Mouse (Mus musculus): Measurements from ENCODE around the gene Cmtm1. TPM values are rescaled to one million over a fixed set of nuclear protein-coding genes. Genes with fewer than 3 reads are reported as not detected.

Cmtm1 gene
- polyA plus RNA-seq, 1 experiment from 2014 or later, result not detected

GRCm38 (mm10) chr8:104344622-104345021 is 34.7 kb upstream of the Cmtm1 start:
- TF ChIP-seq CTCF (IDR thresholded peaks at IDR 0.05; ENCODE audit: low read depth), result no peak
- Histone ChIP-seq H3K4me2 (no peak overlapping the region), H3K4me1 (ENCODE audit: insufficient read depth) (no peaks in the 10 kb centered on the region), H3K27me3 (ENCODE audit: insufficient read depth, low read length) (no peaks in the 10 kb centered on the region), H3K36me3 (ENCODE audit: insufficient read depth) (peaks cover 45% of the 10 kb centered on the region), H3K9me3 (ENCODE audit: low read depth, low read length) (no peaks in the 10 kb centered on the region), H3K9ac (no peak overlapping the region), H3K27ac (ENCODE audit: low read depth) (no peak overlapping the region), H3K4me3 (ENCODE audit: low read depth, low read length) (no peak overlapping the region)
- 88% methylated on average over 5 of the region's 5 CpGs for WGBS
- ATAC-seq (ENCODE audit: insufficient read depth) (no peak), DNase-seq (no peak)

DNA sequence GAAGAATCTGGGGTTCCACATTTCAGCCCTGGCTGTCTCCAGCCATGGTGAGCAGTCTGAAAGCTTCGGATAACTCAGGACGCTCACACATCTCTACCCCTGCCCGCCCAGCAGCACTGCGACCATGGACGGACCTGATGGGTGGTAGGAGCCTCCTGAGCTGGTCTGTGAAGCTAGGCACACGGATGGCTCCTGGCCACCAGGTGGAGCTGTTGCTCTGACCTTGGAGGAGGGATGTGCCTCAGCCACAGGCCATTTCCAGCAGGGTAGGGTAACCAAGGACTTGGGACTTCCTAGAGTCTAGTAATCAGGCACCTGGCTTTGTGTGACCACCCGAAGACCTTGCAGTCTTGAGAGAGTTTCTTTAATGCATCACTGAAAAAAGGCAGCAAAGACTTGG is 34.0 kb upstream of the Cmtm1 start:
- DNase-seq (peak; percentile 94), ATAC-seq (ENCODE audit: insufficient read depth) (peak; percentile 7; the same call in 1 of the 2 replicates)
- Histone ChIP-seq H3K27me3 (ENCODE audit: insufficient read depth, low read length) (no peaks in the 10 kb centered on the region), H3K9ac (no peak overlapping the region), H3K4me1 (ENCODE audit: insufficient read depth) (no peaks in the 10 kb centered on the region), H3K4me2 (no peak overlapping the region), H3K27ac (ENCODE audit: low read depth) (no peak overlapping the region), H3K4me3 (ENCODE audit: low read depth, low read length) (no peak overlapping the region), H3K36me3 (ENCODE audit: insufficient read depth) (peaks cover 45% of the 10 kb centered on the region), H3K9me3 (ENCODE audit: low read depth, low read length) (no peaks in the 10 kb centered on the region)
- peak; percentile 96 for TF ChIP-seq CTCF (IDR thresholded peaks at IDR 0.05; ENCODE audit: low read depth)
- 13% methylated on average over 7 of the region's 7 CpGs for WGBS

DNA sequence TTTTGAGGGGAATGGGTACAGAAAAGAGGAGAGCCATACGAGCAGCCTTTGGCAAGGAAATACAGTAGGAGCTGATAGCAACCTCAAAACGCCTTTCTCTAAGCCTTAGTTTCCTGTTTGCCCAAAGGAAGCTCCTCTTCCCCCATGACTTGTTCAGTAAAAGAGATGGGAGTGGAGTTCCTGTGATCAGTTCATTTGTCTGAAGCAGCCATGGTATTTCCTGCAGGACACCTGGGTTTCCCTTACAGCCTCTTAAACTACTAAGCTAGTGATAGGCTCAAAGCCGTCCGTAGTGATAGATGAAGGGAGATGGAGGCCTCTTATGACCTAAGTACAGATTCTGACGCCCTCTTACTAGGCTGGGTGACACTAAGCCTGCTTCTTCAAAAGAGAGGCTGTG is 32.5 kb upstream of the Cmtm1 start:
- H3K4me2 ChIP-seq, result 0 out of 2 replicates have a peak overlapping the region, but pooled peaks have one; percentile 7
- TF ChIP-seq CTCF (IDR thresholded peaks at IDR 0.05; ENCODE audit: low read depth), result no peak
- H3K36me3 ChIP-seq (ENCODE audit: insufficient read depth), result peaks cover 40% of the 10 kb centered on the region
- no peaks in the 10 kb centered on the region for H3K27me3 ChIP-seq (ENCODE audit: insufficient read depth, low read length)
- WGBS, result 58% methylated on average over 5 of the region's 5 CpGs
- no peak overlapping the region for H3K4me3 ChIP-seq (ENCODE audit: low read depth, low read length)
- DNase-seq (no peak), ATAC-seq (ENCODE audit: insufficient read depth) (no peak)
- no peak overlapping the region for H3K27ac ChIP-seq (ENCODE audit: low read depth)
- no peaks in the 10 kb centered on the region for H3K4me1 ChIP-seq (ENCODE audit: insufficient read depth)
- H3K9me3 ChIP-seq (ENCODE audit: low read depth, low read length), result no peaks in the 10 kb centered on the region
- H3K9ac ChIP-seq, result no peak overlapping the region

- ATAC-seq (ENCODE audit: insufficient read depth) (no peak), DNase-seq (no peak)
- 38% methylated on average over 6 of the region's 6 CpGs for WGBS
- no peaks in the 10 kb centered on the region for H3K4me1 ChIP-seq (ENCODE audit: insufficient read depth)
- H3K9me3 ChIP-seq (ENCODE audit: low read depth, low read length), result no peaks in the 10 kb centered on the region
- no peaks in the 10 kb centered on the region for H3K27me3 ChIP-seq (ENCODE audit: insufficient read depth, low read length)
- H3K4me2 ChIP-seq, result peak overlapping the region; percentile 72
- H3K27ac ChIP-seq (ENCODE audit: low read depth), result peak overlapping the region; percentile 3; the same call in 1 of the 2 replicates
- peak overlapping the region; percentile 13; the same call in 1 of the 2 replicates for H3K9ac ChIP-seq
- TF ChIP-seq CTCF (IDR thresholded peaks at IDR 0.05; ENCODE audit: low read depth), result no peak
- peak overlapping the region; percentile 70 for H3K4me3 ChIP-seq (ENCODE audit: low read depth, low read length)
- peaks cover 33% of the 10 kb centered on the region for H3K36me3 ChIP-seq (ENCODE audit: insufficient read depth)
These were observed 31.7 kb upstream of the Cmtm1 start for GRCm38 (mm10) chr8:104341678-104342077.

- H3K9ac ChIP-seq, result peak overlapping the region; percentile 90
- H3K4me2 ChIP-seq, result peak overlapping the region; percentile 72
- ATAC-seq (ENCODE audit: insufficient read depth) (peak; percentile 64), DNase-seq (peak; percentile 88)
- H3K27me3 ChIP-seq (ENCODE audit: insufficient read depth, low read length), result no peaks in the 10 kb centered on the region
- H3K27ac ChIP-seq (ENCODE audit: low read depth), result peak overlapping the region; percentile 94
- peaks cover 28% of the 10 kb centered on the region for H3K36me3 ChIP-seq (ENCODE audit: insufficient read depth)
- H3K4me1 ChIP-seq (ENCODE audit: insufficient read depth), result no peaks in the 10 kb centered on the region
- no peak for TF ChIP-seq CTCF (IDR thresholded peaks at IDR 0.05; ENCODE audit: low read depth)
- WGBS, result under 1% methylated on average over 24 of the region's 24 CpGs
- H3K9me3 ChIP-seq (ENCODE audit: low read depth, low read length), result no peaks in the 10 kb centered on the region
- H3K4me3 ChIP-seq (ENCODE audit: low read depth, low read length), result peak overlapping the region; percentile 70
These were observed 31.2 kb upstream of the Cmtm1 start for GRCm38 (mm10) chr8:104341106-104341561.

GRCm38 (mm10) chr8:104340233-104341105 is 30.5 kb upstream of the Cmtm1 start:
- peaks cover 24% of the 10 kb centered on the region for H3K36me3 ChIP-seq (ENCODE audit: insufficient read depth)
- peak overlapping the region; percentile 70 for H3K4me3 ChIP-seq (ENCODE audit: low read depth, low read length)
- under 1% methylated on average over 52 of the region's 54 CpGs for WGBS
- H3K4me1 ChIP-seq (ENCODE audit: insufficient read depth), result no peaks in the 10 kb centered on the region
- DNase-seq, result peak; percentile 88
- no peaks in the 10 kb centered on the region for H3K27me3 ChIP-seq (ENCODE audit: insufficient read depth, low read length)
- peak overlapping the region; percentile 90 for H3K9ac ChIP-seq
- no peaks in the 10 kb centered on the region for H3K9me3 ChIP-seq (ENCODE audit: low read depth, low read length)
- H3K4me2 ChIP-seq, result peak overlapping the region; percentile 72
- peak; percentile 74 for TF ChIP-seq CTCF (IDR thresholded peaks at IDR 0.05; ENCODE audit: low read depth)
- peak; percentile 85 for ATAC-seq (ENCODE audit: insufficient read depth)
- H3K27ac ChIP-seq (ENCODE audit: low read depth), result peak overlapping the region; percentile 94

DNA sequence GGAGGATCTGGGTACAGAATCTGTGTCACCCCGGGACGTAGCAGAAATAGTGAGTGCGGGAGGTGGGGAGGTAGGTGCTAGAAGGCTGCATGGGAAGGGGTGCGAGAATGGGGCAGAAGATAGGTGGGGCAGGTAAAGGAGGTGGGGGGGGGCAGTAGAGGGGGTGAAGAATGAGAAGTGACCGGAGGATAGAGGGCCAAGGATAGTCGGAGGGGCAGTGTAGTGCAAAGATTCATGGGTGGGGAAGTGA is 30.0 kb upstream of the Cmtm1 start:
- ATAC-seq (ENCODE audit: insufficient read depth) (no peak), DNase-seq (no peak)
- Histone ChIP-seq H3K9me3 (ENCODE audit: low read depth, low read length) (no peaks in the 10 kb centered on the region), H3K4me2 (peak overlapping the region; percentile 72), H3K4me3 (ENCODE audit: low read depth, low read length) (peak overlapping the region; percentile 70), H3K9ac (peak overlapping the region; percentile 90), H3K27ac (ENCODE audit: low read depth) (peak overlapping the region; percentile 94), H3K36me3 (ENCODE audit: insufficient read depth) (peaks cover 19% of the 10 kb centered on the region), H3K4me1 (ENCODE audit: insufficient read depth) (no peaks in the 10 kb centered on the region), H3K27me3 (ENCODE audit: insufficient read depth, low read length) (no peaks in the 10 kb centered on the region)
- no peak for TF ChIP-seq CTCF (IDR thresholded peaks at IDR 0.05; ENCODE audit: low read depth)
- WGBS, result 2% methylated on average over 6 of the region's 6 CpGs

Data from lung, embryonic 14.5 days (tissue).